Mouse (Mus musculus) embryonic fibroblast, embryonic 13.5 days (primary cell): ENCODE data around the gene Pdcd6ip. TPM values are rescaled to one million over a fixed set of nuclear protein-coding genes. Genes with fewer than 3 reads are reported as not detected.
"Not testable (repeated sequence)": the region's sequence is repeated elsewhere in the genome, so short reads cannot be mapped to it uniquely, and the experiment has no call there.

Experiments
- H3K27ac ChIP-seq: 2 replicates; pipeline ENCODE4 v1.5.1; 2012; ENCODE audit warnings: low read length, control low read depth, inconsistent platforms; ENCODE audit not compliant: insufficient read depth
- H3K4me1 ChIP-seq: 2 replicates; pipeline ENCODE4 v1.6.1; 2011; ENCODE audit warnings: low read length; ENCODE audit not compliant: control insufficient read depth, insufficient read depth
- H3K4me3 ChIP-seq: 2 replicates; pipeline ENCODE4 v1.5.1; 2011; ENCODE audit warnings: mild to moderate bottlenecking, control low read depth, low read length; ENCODE audit not compliant: insufficient read depth
- CTCF ChIP-seq: IDR thresholded peaks from 2 replicates; pipeline ENCODE4 v1.5.1; 2011; ENCODE audit warnings: mild to moderate bottlenecking, control low read depth, low read length, moderate library complexity, borderline replicate concordance; ENCODE audit not compliant: insufficient read depth
- POLR2A ChIP-seq: IDR thresholded peaks from 2 replicates; pipeline ENCODE4 v1.6.1; 2011; ENCODE audit warnings: low read depth, mild to moderate bottlenecking, control low read depth, low read length, moderate library complexity
- polyA plus RNA-seq: library from polyadenylated mRNA; stranded (reverse); fragments of >200 nt; gene quantifications from 2 replicates; pipeline ENCODE4 v1.2.4, GENCODE M21; 2011; ENCODE audit warnings: low read depth; ENCODE audit not compliant: missing spikeins, insufficient read length

Pdcd6ip gene
- polyA plus RNA-seq, 1 experiment = 169 TPM

- no peak overlapping the region for H3K27ac ChIP-seq
- no peaks in the 10 kb centered on the region for H3K4me1 ChIP-seq
- H3K4me3 ChIP-seq = no peak overlapping the region
- no peak for TF ChIP-seq CTCF
- TF ChIP-seq POLR2A = no peak
Observed at GRCm38 (mm10) chr9:113650787-113651186, 57.3 kb downstream of the Pdcd6ip start.

- not testable (repeated sequence) for H3K27ac ChIP-seq, H3K4me1 ChIP-seq, H3K4me3 ChIP-seq
Observed at GRCm38 (mm10) chr9:113649211-113649610, 58.8 kb downstream of the Pdcd6ip start.

- H3K4me1 ChIP-seq = no peaks in the 10 kb centered on the region
- H3K27ac ChIP-seq = no peak overlapping the region
- TF ChIP-seq POLR2A = no peak
- no peak for TF ChIP-seq CTCF
- no peak overlapping the region for H3K4me3 ChIP-seq
Observed at GRCm38 (mm10) chr9:113645837-113646169, 62.3 kb downstream of the Pdcd6ip start.

GRCm38 (mm10) chr9:113645153-113645836 lies 62.8 kb downstream of the Pdcd6ip start:
- Histone ChIP-seq H3K27ac (no peak overlapping the region), H3K4me1 (no peaks in the 10 kb centered on the region), H3K4me3 (no peak overlapping the region)
- no peak for TF ChIP-seq POLR2A
- TF ChIP-seq CTCF = no peak

- TF ChIP-seq CTCF = no peak
- no peak for TF ChIP-seq POLR2A
- Histone ChIP-seq H3K4me3 (no peak overlapping the region), H3K4me1 (no peaks in the 10 kb centered on the region), H3K27ac (no peak overlapping the region)
Observed at GRCm38 (mm10) chr9:113644701-113645100, 63.4 kb downstream of the Pdcd6ip start.

- Histone ChIP-seq H3K27ac (no peak overlapping the region), H3K4me3 (no peak overlapping the region), H3K4me1 (no peaks in the 10 kb centered on the region)
- TF ChIP-seq POLR2A (no peak), CTCF (no peak)
Observed at GRCm38 (mm10) chr9:113644076-113644475, 64.0 kb downstream of the Pdcd6ip start.

GRCm38 (mm10) chr9:113643669-113644068 lies 64.4 kb downstream of the Pdcd6ip start:
- Histone ChIP-seq H3K4me3 (no peak overlapping the region), H3K27ac (no peak overlapping the region), H3K4me1 (no peaks in the 10 kb centered on the region)
- TF ChIP-seq CTCF (no peak), POLR2A (no peak)

GRCm38 (mm10) chr9:113634986-113635385 lies 73.1 kb downstream of the Pdcd6ip start:
- Histone ChIP-seq H3K4me1 (no peaks in the 10 kb centered on the region), H3K27ac (no peak overlapping the region), H3K4me3 (no peak overlapping the region)
- no peak for TF ChIP-seq CTCF
- TF ChIP-seq POLR2A = no peak

GRCm38 (mm10) chr9:113633168-113633744 lies 74.8 kb downstream of the Pdcd6ip start:
- no peak for TF ChIP-seq CTCF
- TF ChIP-seq POLR2A = no peak
- Histone ChIP-seq H3K27ac (no peak overlapping the region), H3K4me1 (no peaks in the 10 kb centered on the region), H3K4me3 (no peak overlapping the region)

- no peaks in the 10 kb centered on the region for H3K4me1 ChIP-seq
- no peak overlapping the region for H3K27ac ChIP-seq
- TF ChIP-seq CTCF = no peak
- TF ChIP-seq POLR2A = no peak
- no peak overlapping the region for H3K4me3 ChIP-seq
Observed at GRCm38 (mm10) chr9:113632350-113633043, 75.6 kb downstream of the Pdcd6ip start.

- Histone ChIP-seq H3K4me1 (no peaks in the 10 kb centered on the region), H3K4me3 (no peak overlapping the region), H3K27ac (no peak overlapping the region)
- TF ChIP-seq POLR2A (no peak), CTCF (peak; percentile 65; the same call in 1 of the 2 replicates)
Observed at GRCm38 (mm10) chr9:113629632-113630031, 78.4 kb downstream of the Pdcd6ip start.
